Mouse (Mus musculus): ENCODE data around the gene Tmem170.

GRCm38 (mm10) chr8:111815078-111815477 lies 61.5 kb downstream of the Tmem170 start:
- TF ChIP-seq CTCF (IDR thresholded peaks at IDR 0.05; ENCODE audit: low read depth, low read length) (no peak), POLR2A (IDR thresholded peaks at IDR 0.05; ENCODE audit: borderline replicate concordance, low read depth, low read length) (no peak)
